Mouse (Mus musculus): ENCODE results near the gene Il27.

The Il27 gene

GRCm38 (mm10) chr7:126606611-126607010 is 11.9 kb upstream of the Il27 start:
- DNase-seq: no peak

- no peak for DNase-seq
Observed at GRCm38 (mm10) chr7:126602650-126603049, 7.9 kb upstream of the Il27 start.

GRCm38 (mm10) chr7:126601896-126602295 is 7.2 kb upstream of the Il27 start:
- no peak for DNase-seq

DNA sequence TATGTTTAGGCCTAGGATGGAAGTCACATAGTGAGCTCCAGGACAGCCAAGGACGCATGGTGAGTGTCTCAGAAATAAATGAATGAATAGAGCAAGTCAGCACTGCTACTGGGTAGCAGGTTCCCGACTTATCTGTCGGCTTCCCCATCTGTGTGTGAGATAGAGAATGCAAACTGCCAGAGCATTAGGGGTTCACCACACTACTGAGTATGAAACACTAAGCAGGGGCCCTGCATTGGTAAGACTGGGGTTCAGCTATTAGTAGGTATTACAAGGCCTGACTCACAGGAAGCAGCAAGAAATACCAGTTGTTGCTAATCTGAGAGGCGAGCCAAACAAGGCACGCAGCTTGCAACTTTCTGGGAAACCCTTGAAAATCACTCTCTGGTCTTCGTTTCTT is 4.2 kb upstream of the Il27 start:
- no peak for DNase-seq

GRCm38 (mm10) chr7:126596414-126596813 is 1.7 kb upstream of the Il27 start:
- DNase-seq: no peak

GRCm38 (mm10) chr7:126595890-126596289 is 1.1 kb upstream of the Il27 start:
- DNase-seq: no peak

- DNase-seq: peak; percentile 43
Observed at GRCm38 (mm10) chr7:126587779-126588178, 7.0 kb downstream of the Il27 start.

DNA sequence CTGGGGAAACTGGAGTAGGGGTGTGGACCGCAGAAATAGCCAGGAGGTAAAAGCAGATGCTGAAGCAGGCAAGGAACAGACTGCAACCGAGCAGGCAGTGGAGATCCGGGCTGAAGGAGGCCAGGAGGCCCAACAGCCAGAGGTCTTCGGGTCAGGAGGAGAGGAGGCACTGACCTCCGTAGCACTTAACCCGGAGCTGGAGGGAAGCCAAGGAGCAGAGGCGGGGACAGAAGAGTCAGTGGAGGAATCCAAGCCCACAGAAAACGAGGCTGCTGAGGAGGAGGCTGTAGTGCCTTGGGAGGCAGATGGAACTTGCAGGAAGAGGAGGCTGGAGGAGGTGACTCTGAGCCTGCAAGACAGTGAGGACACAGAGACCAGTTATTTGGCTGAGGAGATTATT is 7.9 kb downstream of the Il27 start:
- DNase-seq: peak; percentile 74

- DNase-seq: no peak
Observed at GRCm38 (mm10) chr7:126585717-126586116, 9.0 kb downstream of the Il27 start, which contains the start of gene Cln3. TSS of gene Cln3 (minus strand) at chr7:126585817.

- DNase-seq: no peak
Observed at GRCm38 (mm10) chr7:126584506-126584977, 10.2 kb downstream of the Il27 start, which contains the start of gene Apobr. TSS of gene Apobr (plus strand) at chr7:126584942.

GRCm38 (mm10) chr7:126583761-126584160 is 11.0 kb downstream of the Il27 start:
- DNase-seq: peak; percentile 45

DNA sequence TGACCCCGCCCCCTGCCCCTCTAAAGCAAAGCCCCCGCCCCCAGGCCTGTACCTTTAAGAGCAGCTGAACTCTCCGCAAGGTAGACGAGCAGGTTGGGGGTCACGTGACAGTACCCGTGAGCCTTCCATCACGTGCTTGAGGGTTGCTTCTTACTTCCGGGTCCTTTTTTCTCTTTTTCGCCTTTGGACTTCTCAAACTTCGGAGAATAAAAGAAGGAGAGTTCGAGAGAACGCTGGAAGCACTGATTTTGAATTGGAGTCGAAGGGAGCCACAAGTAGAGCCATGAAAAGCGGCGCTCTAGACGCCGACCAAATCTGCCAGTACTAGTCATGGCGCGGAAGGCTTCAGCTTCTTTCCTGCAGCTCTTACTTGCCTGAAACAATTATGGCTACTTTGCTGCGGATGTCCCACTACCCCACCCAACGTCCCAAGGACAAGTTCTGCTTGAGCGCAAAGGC is 11.5 kb downstream of the Il27 start:
- peak; percentile 95 for DNase-seq

- no peak for DNase-seq
Observed at GRCm38 (mm10) chr7:126582759-126583158, 12.0 kb downstream of the Il27 start.

- no peak for DNase-seq
Observed at GRCm38 (mm10) chr7:126581661-126582060, 13.1 kb downstream of the Il27 start.

DNA sequence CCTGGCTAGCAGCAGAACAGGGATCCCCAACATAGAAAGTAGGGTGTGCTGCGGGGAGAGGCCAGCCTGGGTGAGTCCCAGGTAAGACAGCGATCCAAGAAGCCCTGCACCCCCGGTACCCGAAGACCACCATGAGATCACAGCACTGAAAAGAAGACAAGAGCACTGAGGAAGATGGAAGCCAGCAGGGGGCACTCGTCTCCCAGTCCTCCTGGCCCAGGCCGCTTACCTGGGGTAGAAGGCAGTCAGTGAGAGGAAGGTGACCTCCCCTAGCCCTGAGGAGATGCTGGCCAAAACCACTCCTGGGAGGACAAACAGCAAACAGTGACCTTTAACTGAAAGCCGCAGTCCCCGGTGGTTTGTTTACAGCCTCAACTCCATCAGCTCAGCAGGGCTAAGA is 15.6 kb downstream of the Il27 start:
- peak; percentile 79 for DNase-seq

DNA sequence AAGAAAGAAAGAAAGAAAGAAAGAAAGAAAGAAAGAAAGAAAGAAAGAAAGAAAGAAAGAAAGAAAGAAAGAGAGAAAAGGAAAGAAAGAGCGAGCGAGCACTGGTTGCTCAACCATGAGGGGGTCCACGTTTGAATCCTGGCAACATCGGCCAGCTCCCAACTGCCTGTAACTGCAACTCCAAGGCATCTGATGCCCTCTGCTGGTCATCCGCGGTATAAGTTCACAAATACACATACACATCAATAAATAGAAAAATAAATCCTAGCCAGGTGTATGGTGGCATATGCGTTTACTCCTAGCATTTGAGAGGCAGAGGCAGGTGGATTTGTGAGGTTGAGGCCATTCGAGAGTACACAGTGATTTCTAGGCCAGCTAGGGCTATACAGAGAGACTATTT is 17.8 kb downstream of the Il27 start:
- peak; percentile 79 for DNase-seq

- peak; percentile 94 for DNase-seq
Observed at GRCm38 (mm10) chr7:126566094-126566765, 28.5 kb downstream of the Il27 start, which contains the start of gene Eif3c. TSS of gene Eif3c (minus strand) at chr7:126566411.

- no peak for DNase-seq
Observed at GRCm38 (mm10) chr7:126565693-126566092, 29.0 kb downstream of the Il27 start.

- no peak for DNase-seq
Observed at GRCm38 (mm10) chr7:126556635-126557034, 38.1 kb downstream of the Il27 start.

DNA sequence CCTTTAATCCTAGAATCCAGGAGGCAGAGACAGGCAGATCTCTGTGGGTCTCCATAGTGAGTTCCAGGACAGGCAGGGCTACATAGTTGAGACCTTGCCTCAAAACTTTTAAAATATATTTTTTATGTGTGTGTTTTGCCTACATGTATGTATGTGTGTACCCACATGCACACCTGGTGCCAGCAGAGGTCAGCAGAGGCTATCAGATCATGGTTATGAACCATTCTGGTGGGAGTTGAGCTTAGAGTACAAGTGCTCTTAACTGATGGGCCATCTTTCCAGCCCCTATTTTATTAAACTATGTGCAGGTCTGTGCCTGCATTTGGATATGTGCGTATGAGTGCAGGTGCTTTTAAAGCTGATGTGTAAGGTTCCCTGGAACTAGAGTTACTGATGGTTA is 39.9 kb downstream of the Il27 start:
- DNase-seq: no peak

- DNase-seq: no peak
Observed at GRCm38 (mm10) chr7:126545631-126546030, 49.1 kb downstream of the Il27 start.

- DNase-seq: no peak
Observed at GRCm38 (mm10) chr7:126541661-126542060, 53.1 kb downstream of the Il27 start.

Measured in kidney, adult 9 months (tissue).